Mouse (Mus musculus) myocyte (in vitro differentiated cells): ENCODE data around the gene Ntng1. TPM values are rescaled to one million over a fixed set of nuclear protein-coding genes. Genes with fewer than 3 reads are reported as not detected.

Source experiments
- H3K27me3 ChIP-seq: one replicate; pipeline ENCODE4 v1.6.1; 2011; ENCODE audit not compliant: control insufficient read depth, insufficient read depth, insufficient read length
- H3K36me3 ChIP-seq: one replicate; pipeline ENCODE4 v1.6.1; 2011; ENCODE audit not compliant: control insufficient read depth, insufficient read depth
- H3K4me2 ChIP-seq: one replicate; pipeline ENCODE4 v1.6.1; 2011; ENCODE audit warnings: low read depth, control low read depth
- H3K4me3 ChIP-seq: one replicate; pipeline ENCODE4 v1.5.1; 2011; ENCODE audit warnings: mild to moderate bottlenecking, control low read depth, moderate library complexity
- H3K79me2 ChIP-seq: one replicate; pipeline ENCODE4 v1.6.1; 2011; ENCODE audit not compliant: control insufficient read depth, insufficient read depth
- H3ac ChIP-seq: one replicate; pipeline ENCODE4 v1.6.1; 2011; ENCODE audit not compliant: control insufficient read depth, insufficient read length
- CEBPB ChIP-seq: IDR thresholded peaks from 2 replicates; pipeline ENCODE4 v1.6.1; 2011; ENCODE audit warnings: mild to moderate bottlenecking, moderate library complexity; ENCODE audit not compliant: poor library complexity, insufficient read depth, severe bottlenecking
- E2F4 ChIP-seq: IDR thresholded peaks from one replicate; pipeline ENCODE4 v1.6.1; 2011; ENCODE audit warnings: mild to moderate bottlenecking, control low read depth, moderate library complexity; ENCODE audit not compliant: insufficient read depth
- MAX ChIP-seq: IDR thresholded peaks from one replicate; pipeline ENCODE4 v1.6.1; 2011; ENCODE audit warnings: low read depth, mild to moderate bottlenecking, control low read depth
- MYOD1 ChIP-seq, 3 experiments: IDR thresholded peaks; one replicate each; pipeline ENCODE4 v1.6.1; 2011; ENCODE audit warnings: control low read depth in 2 of 3, low read depth in 2 of 3, mild to moderate bottlenecking in 2 of 3, moderate library complexity in 1 of 3; ENCODE audit not compliant: insufficient read length in 2 of 3, control insufficient read depth in 1 of 3
- MYOG ChIP-seq, 3 experiments: IDR thresholded peaks; one replicate each; pipeline ENCODE4 v1.6.1; 2011; ENCODE audit warnings: control low read depth in 2 of 3, low read depth in 2 of 3, mild to moderate bottlenecking in 2 of 3; ENCODE audit not compliant: insufficient read length in 2 of 3, control insufficient read depth in 1 of 3, insufficient read depth in 1 of 3
- POLR2A ChIP-seq: IDR thresholded peaks from one replicate; pipeline ENCODE4 v1.6.1; 2011; ENCODE audit warnings: low read depth, mild to moderate bottlenecking, control low read depth, moderate library complexity; ENCODE audit not compliant: insufficient read length
- POLR2AphosphoS2 ChIP-seq: IDR thresholded peaks from one replicate; pipeline ENCODE4 v1.6.1; 2011; ENCODE audit warnings: low read depth, control low read depth; ENCODE audit not compliant: insufficient read length
- REST ChIP-seq: IDR thresholded peaks from one replicate; pipeline ENCODE4 v1.6.1; 2011; ENCODE audit warnings: mild to moderate bottlenecking, control low read depth, moderate library complexity; ENCODE audit not compliant: insufficient read depth, insufficient read length
- SRF ChIP-seq: IDR thresholded peaks from one replicate; pipeline ENCODE4 v1.6.1; 2011; ENCODE audit warnings: low read depth; ENCODE audit not compliant: control insufficient read depth, insufficient read length
- TCF12 ChIP-seq: IDR thresholded peaks from one replicate; pipeline ENCODE4 v1.6.1; 2011; ENCODE audit warnings: mild to moderate bottlenecking, control low read depth; ENCODE audit not compliant: poor library complexity, insufficient read depth, severe bottlenecking
- TCF3 ChIP-seq: IDR thresholded peaks from one replicate; pipeline ENCODE4 v1.6.1; 2011; ENCODE audit warnings: low read depth, control low read depth; ENCODE audit not compliant: insufficient read length
- USF1 ChIP-seq: IDR thresholded peaks from one replicate; pipeline ENCODE4 v1.6.1; 2011; ENCODE audit warnings: low read depth, mild to moderate bottlenecking, control low read depth, moderate library complexity
- polyA plus RNA-seq: library from polyadenylated mRNA; unstranded; fragments of >200 nt; fragmentation: generic; extraction: Trizol; gene quantifications from one replicate; pipeline ENCODE4 v1.2.1, GENCODE M21; 2012; ENCODE audit warnings: missing spikeins

Ntng1 gene
- polyA plus RNA-seq, 1 experiment, result 0.01 TPM

DNA sequence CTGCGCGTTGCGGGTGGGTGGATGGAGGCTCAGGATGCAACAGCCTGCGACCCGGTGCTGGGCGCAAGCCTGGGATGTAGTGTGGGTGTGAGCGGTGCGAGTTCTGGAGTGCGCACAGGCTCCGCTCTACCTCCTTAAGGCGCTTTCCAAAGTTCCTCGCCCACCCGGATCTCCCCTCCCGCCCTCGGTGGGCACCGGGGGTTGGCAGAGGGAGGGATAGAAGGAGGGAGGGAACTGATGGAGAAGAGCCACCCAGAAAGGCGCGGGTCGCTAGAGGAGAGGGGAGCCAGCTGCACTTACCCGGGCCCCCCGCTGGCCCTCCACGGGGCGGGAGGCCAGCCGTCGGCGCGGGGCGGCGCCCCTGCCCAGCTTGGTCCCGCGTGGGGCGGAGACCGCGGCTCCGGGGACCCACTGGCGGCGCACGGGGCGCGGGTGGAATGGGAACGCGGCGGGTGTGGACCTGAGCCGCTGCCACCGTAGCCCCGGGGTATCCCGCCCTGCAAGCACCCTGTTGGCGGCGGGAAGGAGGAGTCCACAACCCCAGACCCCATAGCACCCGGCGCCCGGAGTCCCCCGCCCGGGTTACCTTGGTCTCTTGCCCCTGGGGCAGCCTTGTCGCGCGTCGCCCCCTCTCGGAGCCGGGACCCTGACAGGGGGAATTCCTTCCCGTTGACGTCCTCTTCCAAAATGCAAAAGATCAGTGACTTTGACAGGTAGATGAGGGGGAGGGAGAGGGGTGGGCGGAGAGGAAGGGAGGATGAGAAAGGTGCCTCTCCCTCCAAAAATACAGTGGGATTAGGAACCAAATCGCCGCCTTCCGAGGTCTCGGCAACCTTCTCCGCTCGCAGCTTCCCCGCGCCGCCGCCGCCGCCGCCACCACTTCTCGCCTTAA lies 1.3 kb downstream of the Ntng1 start:
- peaks cover 21% of the 10 kb centered on the region for H3K27me3 ChIP-seq
- H3K36me3 ChIP-seq, result no peaks in the 10 kb centered on the region
- H3K79me2 ChIP-seq, result no peaks in the 10 kb centered on the region
- no peak for TF ChIP-seq TCF12
- no peak for TF ChIP-seq REST
- TF ChIP-seq MYOD1 (IDR thresholded peaks at IDR 0.05; ENCODE audit: control insufficient read depth in 1 of 3, insufficient read length in 2 of 3, low read depth in 2 of 3), result no peak
- TF ChIP-seq CEBPB, result no peak
- TF ChIP-seq POLR2AphosphoS2, result no peak
- no peak for TF ChIP-seq MAX
- TF ChIP-seq USF1, result no peak
- TF ChIP-seq TCF3, result no peak
- no peak for TF ChIP-seq SRF
- TF ChIP-seq E2F4, result no peak
- no peak for TF ChIP-seq POLR2A
- no peak for TF ChIP-seq MYOG (IDR thresholded peaks at IDR 0.05; ENCODE audit: control insufficient read depth in 1 of 3, insufficient read depth in 1 of 3, insufficient read length in 2 of 3, low read depth in 2 of 3)
- H3ac ChIP-seq, result no peak overlapping the region
- H3K4me2 ChIP-seq, result peak overlapping the region; percentile 93
- H3K4me3 ChIP-seq, result peak overlapping the region; percentile 22

DNA sequence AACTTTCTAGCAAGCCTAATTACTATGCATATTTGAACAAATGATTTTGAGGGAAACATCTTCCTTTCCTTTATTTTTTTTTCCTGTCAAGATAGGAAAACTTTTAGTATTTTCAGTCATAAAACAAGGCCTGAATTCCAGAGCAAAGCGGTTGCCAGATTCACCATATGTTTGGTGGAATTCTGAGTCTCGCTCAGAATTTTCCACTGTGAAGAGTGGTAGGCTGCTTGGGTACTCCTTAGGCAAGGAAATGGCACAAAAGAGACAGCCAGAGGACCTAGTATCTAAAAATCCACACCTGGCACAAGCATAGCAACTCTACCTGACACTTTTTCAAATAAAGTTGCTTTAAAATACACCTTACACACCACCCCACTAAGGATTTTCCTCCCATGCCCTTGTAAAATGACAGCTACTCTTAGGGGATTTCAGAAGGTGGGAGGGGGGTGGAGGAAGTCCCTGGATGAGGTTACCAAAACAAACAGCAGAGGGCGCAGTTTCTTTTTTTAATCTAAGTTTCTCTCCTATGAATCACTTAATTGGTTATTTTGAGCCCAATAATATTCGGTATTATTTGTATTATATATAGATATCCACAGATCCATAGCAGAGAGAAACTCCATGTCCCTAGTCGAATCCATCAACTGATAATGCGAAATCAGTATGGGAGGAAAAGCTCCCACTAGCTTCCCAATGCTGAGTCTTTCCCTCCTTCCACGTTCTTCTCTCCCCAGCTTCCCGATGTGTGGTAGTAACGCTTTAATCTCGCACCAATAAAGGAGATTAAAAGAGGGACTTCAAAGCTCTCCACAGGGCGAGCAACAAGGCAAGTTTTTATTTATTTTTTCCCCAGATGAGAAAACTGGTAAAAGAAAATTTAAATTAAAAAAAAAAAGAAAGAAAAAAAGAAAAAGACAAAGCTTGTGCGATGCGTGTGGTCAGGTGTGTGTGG lies 2.2 kb downstream of the Ntng1 start:
- Histone ChIP-seq H3K27me3 (peaks cover 21% of the 10 kb centered on the region), H3ac (no peak overlapping the region), H3K4me3 (peak overlapping the region; percentile 22), H3K79me2 (no peaks in the 10 kb centered on the region), H3K36me3 (no peaks in the 10 kb centered on the region), H3K4me2 (peak overlapping the region; percentile 93)
- no peak for TF ChIP-seq TCF3
- no peak for TF ChIP-seq E2F4
- no peak for TF ChIP-seq MYOG (IDR thresholded peaks at IDR 0.05; ENCODE audit: control insufficient read depth in 1 of 3, insufficient read depth in 1 of 3, insufficient read length in 2 of 3, low read depth in 2 of 3)
- no peak for TF ChIP-seq POLR2AphosphoS2
- no peak for TF ChIP-seq CEBPB
- no peak for TF ChIP-seq MAX
- TF ChIP-seq REST, result no peak
- no peak for TF ChIP-seq POLR2A
- no peak for TF ChIP-seq TCF12
- TF ChIP-seq USF1, result no peak
- no peak for TF ChIP-seq MYOD1 (IDR thresholded peaks at IDR 0.05; ENCODE audit: control insufficient read depth in 1 of 3, insufficient read length in 2 of 3, low read depth in 2 of 3)
- TF ChIP-seq SRF, result no peak

- Histone ChIP-seq H3K79me2 (no peaks in the 10 kb centered on the region), H3K4me3 (no peak overlapping the region), H3K36me3 (no peaks in the 10 kb centered on the region), H3ac (no peak overlapping the region), H3K27me3 (no peaks in the 10 kb centered on the region), H3K4me2 (no peak overlapping the region)
- TF ChIP-seq TCF12 (no peak), SRF (no peak), POLR2AphosphoS2 (no peak), TCF3 (no peak), MYOD1 (IDR thresholded peaks at IDR 0.05; ENCODE audit: control insufficient read depth in 1 of 3, insufficient read length in 2 of 3, low read depth in 2 of 3) (no peak), MAX (no peak), POLR2A (no peak), USF1 (no peak), E2F4 (no peak), CEBPB (no peak), MYOG (IDR thresholded peaks at IDR 0.05; ENCODE audit: control insufficient read depth in 1 of 3, insufficient read depth in 1 of 3, insufficient read length in 2 of 3, low read depth in 2 of 3) (no peak), REST (no peak)
Measured at GRCm38 (mm10) chr3:110136115-110136514, 7.7 kb downstream of the Ntng1 start.

DNA sequence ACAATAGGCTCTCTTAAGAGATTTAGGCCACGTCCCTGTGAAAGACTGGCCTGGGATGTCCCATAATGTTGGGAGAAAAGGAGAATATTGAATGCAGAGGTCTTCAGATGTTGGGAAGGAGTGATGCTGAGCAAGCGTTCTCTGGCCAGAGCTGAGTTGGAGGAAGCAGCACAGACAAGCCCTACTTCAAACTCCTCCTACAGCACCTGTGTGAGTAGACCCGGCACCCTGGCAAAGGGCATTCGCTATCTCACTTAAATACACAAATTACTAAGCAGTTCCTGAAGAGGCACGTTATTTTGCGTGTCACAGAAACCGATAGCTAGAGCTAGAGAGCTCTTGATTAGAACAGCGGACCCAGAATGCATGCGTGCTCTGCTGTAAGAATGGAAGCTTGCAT lies 10.7 kb downstream of the Ntng1 start:
- no peaks in the 10 kb centered on the region for H3K27me3 ChIP-seq
- TF ChIP-seq POLR2AphosphoS2 (no peak), USF1 (no peak), SRF (no peak), TCF12 (no peak), MYOG (IDR thresholded peaks at IDR 0.05; ENCODE audit: control insufficient read depth in 1 of 3, insufficient read depth in 1 of 3, insufficient read length in 2 of 3, low read depth in 2 of 3) (no peak), CEBPB (no peak)
- H3K79me2 ChIP-seq, result no peaks in the 10 kb centered on the region
- H3K4me3 ChIP-seq, result no peak overlapping the region
- no peak overlapping the region for H3K4me2 ChIP-seq
- no peak overlapping the region for H3ac ChIP-seq
- no peaks in the 10 kb centered on the region for H3K36me3 ChIP-seq
